Mouse (Mus musculus) heart, adult 2 months (tissue): ENCODE measurements at regions not wholly inside any gene's neighbourhood (a gene's known extent, or its start where the extent isn't known, plus 50 kb on each side); places are given as distances from the start of the nearest gene placed in this dataset.

ENCODE experiments used
- DNase-seq, 2 experiments: peaks; one replicate each; pipeline ENCODE4 v3.0.0; 2021
- H3K27ac ChIP-seq: fragments of 200-600 bp; 2 replicates; pipeline ENCODE4 v1.8.1; 2022
- H3K27me3 ChIP-seq: fragments of 200-500 bp; 2 replicates; pipeline ENCODE4 v1.6.1; 2012; ENCODE audit warnings: mild to moderate bottlenecking, low read length, inconsistent platforms, mixed read lengths; ENCODE audit not compliant: control insufficient read depth, insufficient read depth
- H3K36me3 ChIP-seq: fragments of 200-500 bp; 2 replicates; pipeline ENCODE4 v1.6.1; 2012; ENCODE audit warnings: low read length, inconsistent platforms; ENCODE audit not compliant: control insufficient read depth, insufficient read depth
- H3K4me1 ChIP-seq: fragments of 200-500 bp; 2 replicates; pipeline ENCODE4 v1.6.1; 2011; ENCODE audit warnings: low read length; ENCODE audit not compliant: control insufficient read depth, insufficient read depth
- H3K4me3 ChIP-seq: fragments of 200-600 bp; 2 replicates; pipeline ENCODE4 v1.8.1; 2022
- H3K79me2 ChIP-seq: fragments of 200-500 bp; replicated peaks from 2 replicates; pipeline ENCODE4 v1.6.1; 2012; ENCODE audit warnings: mild to moderate bottlenecking, inconsistent platforms, low read length, moderate library complexity, mixed read lengths; ENCODE audit not compliant: control insufficient read depth, insufficient read depth
- H3K9ac ChIP-seq: fragments of 200-500 bp; 2 replicates; pipeline ENCODE4 v1.6.1; 2012; ENCODE audit warnings: low read depth, mild to moderate bottlenecking, control low read depth, inconsistent platforms, low read length, mixed read lengths
- CTCF ChIP-seq: fragments of 200-600 bp; IDR thresholded peaks from 2 replicates; pipeline ENCODE4 v1.8.1; 2022; ENCODE audit warnings: antibody characterized with exemption, mild to moderate bottlenecking, moderate library complexity
- EP300 ChIP-seq: fragments of 200-500 bp; IDR thresholded peaks from 2 replicates; pipeline ENCODE4 v1.6.1; 2011; ENCODE audit warnings: low read depth, low read length, control low read depth; ENCODE audit not compliant: insufficient read depth
- POLR2A ChIP-seq: fragments of 200-500 bp; IDR thresholded peaks from 2 replicates; pipeline ENCODE4 v1.6.1; 2011; ENCODE audit warnings: mild to moderate bottlenecking, low read depth, low read length, control low read depth; ENCODE audit not compliant: insufficient read depth
- WGBS: fragments of 180-500 bp; shearing (Covaris S2); methylation state at CpG from one replicate; pipeline ENCODE4 v1.1.7; 2018; 5-methylcytosine and 5-hydroxymethylcytosine counted together
- intact Hi-C: fragments of 180-260 bp; cut with DNase I; formaldehyde crosslinking; loops from one replicate; pipeline ENCODE4 v1.15.1; 2025

DNA sequence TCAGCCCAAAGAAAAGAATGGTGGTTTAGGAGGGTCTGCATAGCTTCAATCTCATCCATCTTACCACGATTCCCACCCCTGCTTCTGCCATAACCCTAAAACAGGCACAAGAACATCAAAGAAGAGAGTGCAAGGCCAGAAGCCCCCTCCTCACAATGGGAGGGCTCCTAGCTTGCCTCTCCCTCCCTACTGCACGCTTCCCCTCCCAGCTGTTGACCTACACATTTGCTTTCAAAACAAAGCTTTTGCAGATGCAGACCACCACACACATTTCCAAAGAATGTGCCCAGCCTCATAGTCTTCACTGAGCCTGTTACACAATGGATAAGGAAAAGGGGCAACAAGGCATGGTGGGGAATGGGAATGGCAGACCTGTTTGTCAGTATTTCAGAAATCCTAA, 67.9 kb upstream of the Ndn start:
- no peaks in the 10 kb centered on the region for H3K27me3 ChIP-seq
- no peaks in the 10 kb centered on the region for H3K4me1 ChIP-seq
- H3K9ac ChIP-seq = no peak overlapping the region
- no peak overlapping the region for H3K4me3 ChIP-seq
- DNase-seq = no peak
- 29% methylated on average over 2 of the region's 2 CpGs for WGBS
- TF ChIP-seq CTCF = no peak
- H3K79me2 ChIP-seq = no peaks in the 10 kb centered on the region
- no peaks in the 10 kb centered on the region for H3K36me3 ChIP-seq
- no peak overlapping the region for H3K27ac ChIP-seq
- intact Hi-C loops = no loop called here

GRCm38 (mm10) chr7:62279022-62279421, 67.3 kb upstream of the Ndn start:
- H3K27me3 ChIP-seq = no peaks in the 10 kb centered on the region
- no peak overlapping the region for H3K27ac ChIP-seq
- no peak for TF ChIP-seq EP300
- TF ChIP-seq CTCF = no peak
- TF ChIP-seq POLR2A = no peak
- no peak for DNase-seq
- no peaks in the 10 kb centered on the region for H3K79me2 ChIP-seq
- intact Hi-C loops = no loop called here
- no peaks in the 10 kb centered on the region for H3K4me1 ChIP-seq
- H3K4me3 ChIP-seq = no peak overlapping the region
- 61% methylated on average over 4 of the region's 4 CpGs for WGBS
- H3K36me3 ChIP-seq = no peaks in the 10 kb centered on the region
- H3K9ac ChIP-seq = no peak overlapping the region
